Mouse (Mus musculus) heart, postnatal 36 days (tissue): Measurements from ENCODE around the gene Lyz2. TPM values are rescaled to one million over a fixed set of nuclear protein-coding genes. Genes with fewer than 3 reads are reported as not detected.

Experiments
- total RNA-seq, 2 experiments: library from RNA; stranded (reverse); gene quantifications; 2 replicates each; pipeline ENCODE4 v1.2.3; 2021

Lyz2 gene
- total RNA-seq, 2 experiments from 2014 or later: 148 to 201 TPM

Other genes with a start within 250 kb of the Lyz2 start
- gene Lrrc10, start 237.0 kb downstream of the Lyz2 start, total RNA-seq: 100 to 1,000 TPM; 168 to 289 TPM
- gene Cct2, start 218.5 kb downstream of the Lyz2 start, total RNA-seq: 100 to 1,000 TPM; 132 to 137 TPM
- 10 to 100 TPM; 16.2 to 17.7 TPM for gene Frs2, start 133.8 kb downstream of the Lyz2 start, total RNA-seq
- 10 to 100 TPM; 28.3 to 28.8 TPM for gene Yeats4, start 57.8 kb downstream of the Lyz2 start, total RNA-seq
- gene 9530003J23Rik, start 43.6 kb downstream of the Lyz2 start, total RNA-seq: not detected
- 10 to 100 TPM; 14.0 to 16.1 TPM for gene Lyz1, start 10.5 kb upstream of the Lyz2 start, total RNA-seq
- gene Cpsf6, start 97.7 kb upstream of the Lyz2 start, total RNA-seq: 10 to 100 TPM; 30.0 to 33.7 TPM